Mouse (Mus musculus): ENCODE data around the gene Kmt5b.

The Kmt5b gene

GRCm38 (mm10) chr19:3768697-3769383 lies 1.6 kb downstream of the Kmt5b start:
- DNase-seq, result peak; percentile 92

GRCm38 (mm10) chr19:3769533-3769932 lies 2.3 kb downstream of the Kmt5b start:
- DNase-seq, result no peak

DNA sequence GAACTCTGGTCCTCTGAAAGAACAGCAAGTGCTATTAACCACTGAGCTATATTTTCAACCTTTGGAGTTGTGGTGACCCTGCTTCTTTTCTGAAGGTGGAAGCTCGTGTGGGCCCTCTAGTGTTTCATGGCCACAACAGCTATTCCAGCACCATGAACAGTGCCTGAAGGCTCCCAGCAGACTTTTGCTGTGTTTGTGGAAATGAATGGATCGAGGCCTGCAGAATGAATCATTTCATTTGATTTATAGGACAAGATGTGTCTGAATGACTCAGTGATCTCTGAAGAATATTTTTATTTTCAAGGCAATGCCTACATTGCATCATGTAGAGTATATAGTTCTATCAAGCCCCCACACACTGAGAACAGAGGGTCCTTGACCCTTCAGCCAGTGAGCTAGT lies 6.9 kb downstream of the Kmt5b start:
- no peak for DNase-seq

DNA sequence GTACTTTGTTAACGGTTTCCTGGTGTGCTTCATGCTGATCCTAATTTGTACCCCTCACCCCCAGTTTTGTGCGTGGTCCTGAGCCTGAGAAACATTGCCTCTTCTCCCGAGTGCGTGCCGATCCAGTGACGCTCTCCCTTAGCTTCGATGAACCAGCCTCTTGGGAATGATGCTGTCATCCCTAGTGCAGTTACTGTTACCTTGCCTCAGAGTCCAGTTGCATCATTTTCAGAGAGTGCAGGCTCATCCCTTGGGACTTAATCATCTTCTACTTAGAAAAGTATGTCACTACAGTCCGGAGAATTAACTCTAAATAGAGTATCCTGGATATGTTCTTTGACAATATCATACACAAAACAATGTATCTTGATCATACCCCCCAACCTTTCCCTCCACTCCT lies 11.5 kb downstream of the Kmt5b start:
- DNase-seq, result no peak

- DNase-seq, result no peak
Measured at GRCm38 (mm10) chr19:3790077-3790476, 22.9 kb downstream of the Kmt5b start.

DNA sequence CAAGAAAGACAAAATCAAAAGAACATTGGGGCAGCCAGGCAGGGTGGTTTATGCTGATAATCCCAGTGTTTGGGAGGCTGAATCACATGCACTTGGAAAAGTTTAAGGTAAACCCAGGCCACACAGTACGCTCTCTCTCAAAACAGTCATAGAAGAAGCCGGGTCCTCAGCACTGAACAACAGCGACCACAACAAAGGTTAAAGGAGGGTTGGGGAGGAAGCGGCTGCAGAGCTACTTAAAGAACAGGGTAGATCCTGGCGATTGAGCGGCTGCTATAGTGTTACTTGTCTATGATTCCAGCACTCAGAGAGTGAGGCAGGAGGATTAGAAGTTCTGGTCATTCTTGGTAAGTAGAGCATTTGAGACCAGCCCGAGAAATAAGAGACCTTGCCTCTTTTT lies 38.3 kb downstream of the Kmt5b start:
- DNase-seq, result no peak

DNA sequence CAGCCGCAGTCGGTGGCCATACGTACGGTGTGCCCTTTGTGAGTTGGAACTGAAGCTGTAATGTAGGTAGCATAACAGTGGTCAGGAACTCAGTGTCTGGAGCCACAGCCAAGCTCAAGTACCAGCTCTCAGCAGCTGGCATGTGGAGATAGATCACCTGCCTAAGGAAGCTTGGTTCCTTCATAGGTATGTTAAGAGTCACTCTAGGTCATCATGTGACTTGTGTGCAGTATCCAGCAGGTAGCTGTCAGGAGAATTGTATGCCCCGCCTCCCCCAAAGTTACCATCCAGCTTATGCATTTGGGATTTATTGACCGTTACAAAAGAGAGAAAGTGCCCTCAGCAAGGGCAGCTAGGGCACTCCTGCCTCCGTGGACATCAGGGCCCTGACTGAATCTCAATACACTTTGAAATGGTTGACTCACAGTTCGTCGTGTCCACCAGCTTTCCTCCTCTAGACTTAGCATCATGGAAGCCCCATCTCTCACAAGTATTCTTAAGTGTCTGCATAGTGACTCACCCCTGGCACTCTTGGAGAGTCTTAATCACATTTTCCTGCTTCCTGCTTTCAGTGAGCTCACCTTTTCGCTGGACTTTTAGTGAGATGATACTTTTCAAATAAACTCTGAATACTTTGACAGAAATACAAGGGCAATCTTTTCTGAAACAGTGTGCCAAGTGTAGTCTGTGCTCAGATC lies 43.5 kb downstream of the Kmt5b start:
- peak; percentile 65 for DNase-seq

DNA sequence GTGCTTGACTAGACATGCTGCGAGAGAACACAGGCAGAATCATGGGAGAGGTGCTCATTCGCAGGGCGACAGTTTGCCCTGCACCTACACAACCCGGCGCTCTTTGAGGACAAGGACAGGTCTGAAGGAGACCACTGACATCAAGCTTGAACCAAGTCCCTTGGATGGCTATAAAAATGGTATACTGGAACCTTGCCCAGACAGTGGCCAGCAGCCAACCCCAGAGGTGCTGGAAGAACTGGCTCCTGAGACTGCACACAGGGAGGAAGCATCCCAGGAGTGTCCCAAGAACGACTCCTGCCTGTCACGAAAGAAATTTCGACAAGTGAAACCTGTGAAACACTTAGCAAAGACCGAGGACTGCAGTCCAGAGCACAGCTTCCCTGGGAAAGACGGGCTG lies 47.2 kb downstream of the Kmt5b start:
- peak; percentile 72 for DNase-seq

DNA sequence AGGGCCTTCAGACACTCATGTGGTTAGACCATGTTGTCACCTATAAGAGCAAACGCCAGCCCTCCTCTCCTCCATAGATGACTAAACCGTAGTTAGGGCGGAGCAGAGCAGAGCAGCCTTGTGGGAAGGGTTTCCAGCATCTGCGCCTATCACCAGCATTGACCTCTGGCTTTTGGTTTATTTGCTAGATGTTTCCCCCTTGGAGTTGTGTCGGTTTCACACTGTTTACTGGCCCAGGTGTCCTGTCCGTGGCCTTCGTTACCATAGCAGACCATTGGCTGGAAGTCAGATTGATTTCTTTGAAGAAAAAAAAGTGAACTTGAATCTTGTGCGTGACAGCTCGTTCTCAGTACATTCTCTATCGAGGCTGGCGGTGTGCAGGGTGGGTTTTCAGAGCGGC lies 48.6 kb downstream of the Kmt5b start:
- no peak for DNase-seq

- no peak for DNase-seq
Measured at GRCm38 (mm10) chr19:3819080-3819479, 51.9 kb downstream of the Kmt5b start.

GRCm38 (mm10) chr19:3819899-3820444 lies 52.8 kb downstream of the Kmt5b start:
- no peak for DNase-seq

- no peak for DNase-seq
Measured at GRCm38 (mm10) chr19:3825044-3825443, 57.8 kb downstream of the Kmt5b start.

GRCm38 (mm10) chr19:3829863-3830262 lies 62.6 kb downstream of the Kmt5b start:
- no peak for DNase-seq

DNA sequence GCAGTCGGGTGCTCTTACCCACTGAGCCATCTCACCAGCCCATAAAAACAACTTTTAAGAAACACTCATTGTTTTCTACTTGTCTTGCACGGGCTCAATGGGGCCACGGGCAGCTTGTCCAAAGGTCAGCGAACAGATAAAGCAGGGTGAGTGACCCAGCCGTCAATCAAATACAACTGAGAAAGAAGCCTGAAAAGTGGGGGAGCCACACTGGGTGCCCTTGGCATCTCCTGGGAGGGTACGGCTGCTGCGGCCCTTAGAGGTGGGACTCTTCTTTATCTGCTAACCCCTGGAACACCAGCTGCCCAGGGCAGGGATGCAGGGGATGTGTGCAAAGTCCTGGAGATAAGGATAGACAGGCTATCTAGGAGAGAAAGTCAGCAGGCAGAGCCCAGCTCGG lies 64.5 kb downstream of the Kmt5b start:
- peak; percentile 74 for DNase-seq

- peak; percentile 95 for DNase-seq
Measured at GRCm38 (mm10) chr19:3832851-3833353, 65.7 kb downstream of the Kmt5b start.

- no peak for DNase-seq
Measured at GRCm38 (mm10) chr19:3834301-3834700, 67.1 kb downstream of the Kmt5b start.

- no peak for DNase-seq
Measured at GRCm38 (mm10) chr19:3836791-3837190, 69.6 kb downstream of the Kmt5b start.

- DNase-seq, result no peak
Measured at GRCm38 (mm10) chr19:3838931-3839330, 71.7 kb downstream of the Kmt5b start.

- DNase-seq, result no peak
Measured at GRCm38 (mm10) chr19:3839686-3840085, 72.5 kb downstream of the Kmt5b start.

DNA sequence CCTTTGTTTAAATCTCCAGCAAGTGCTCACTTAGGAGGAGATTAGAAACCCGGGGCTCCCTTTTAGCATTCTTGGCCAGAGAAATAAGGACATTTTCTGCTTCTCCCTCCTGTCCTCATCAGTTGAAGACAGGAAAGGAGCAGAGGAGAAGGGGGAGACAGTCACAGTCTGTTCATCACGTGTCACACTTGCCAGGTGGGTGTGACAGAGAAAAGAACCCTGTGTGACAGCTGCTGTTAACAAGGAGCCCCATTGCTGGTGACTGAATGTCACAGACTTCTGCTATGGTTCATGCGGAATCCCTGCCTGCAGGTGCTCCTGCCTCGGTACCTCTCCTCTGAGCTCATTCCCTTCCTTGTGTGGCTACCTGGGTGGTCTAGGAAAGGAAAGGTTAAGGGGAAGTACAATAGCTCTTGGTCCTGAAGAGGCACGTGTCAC lies 73.0 kb downstream of the Kmt5b start:
- DNase-seq, result no peak

DNA sequence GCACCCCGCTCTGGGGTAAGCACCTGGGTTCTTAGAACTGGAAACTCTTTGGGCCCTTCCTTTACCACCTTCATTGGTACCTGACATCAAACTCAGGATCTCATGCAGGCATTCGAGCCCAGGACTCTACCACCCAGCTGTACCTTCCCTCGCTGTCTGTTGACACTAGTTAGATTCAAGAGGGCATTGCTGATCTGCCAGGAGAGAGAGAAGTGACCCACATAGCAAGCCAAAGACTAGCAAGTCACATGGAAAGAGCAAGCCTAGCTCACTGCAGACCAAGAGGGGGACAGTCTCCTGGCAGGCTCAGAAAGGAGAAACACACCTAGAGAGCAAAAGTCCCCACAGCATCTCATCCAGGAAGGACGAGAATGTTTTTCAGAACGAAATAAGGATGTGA lies 73.5 kb downstream of the Kmt5b start:
- no peak for DNase-seq

DNA sequence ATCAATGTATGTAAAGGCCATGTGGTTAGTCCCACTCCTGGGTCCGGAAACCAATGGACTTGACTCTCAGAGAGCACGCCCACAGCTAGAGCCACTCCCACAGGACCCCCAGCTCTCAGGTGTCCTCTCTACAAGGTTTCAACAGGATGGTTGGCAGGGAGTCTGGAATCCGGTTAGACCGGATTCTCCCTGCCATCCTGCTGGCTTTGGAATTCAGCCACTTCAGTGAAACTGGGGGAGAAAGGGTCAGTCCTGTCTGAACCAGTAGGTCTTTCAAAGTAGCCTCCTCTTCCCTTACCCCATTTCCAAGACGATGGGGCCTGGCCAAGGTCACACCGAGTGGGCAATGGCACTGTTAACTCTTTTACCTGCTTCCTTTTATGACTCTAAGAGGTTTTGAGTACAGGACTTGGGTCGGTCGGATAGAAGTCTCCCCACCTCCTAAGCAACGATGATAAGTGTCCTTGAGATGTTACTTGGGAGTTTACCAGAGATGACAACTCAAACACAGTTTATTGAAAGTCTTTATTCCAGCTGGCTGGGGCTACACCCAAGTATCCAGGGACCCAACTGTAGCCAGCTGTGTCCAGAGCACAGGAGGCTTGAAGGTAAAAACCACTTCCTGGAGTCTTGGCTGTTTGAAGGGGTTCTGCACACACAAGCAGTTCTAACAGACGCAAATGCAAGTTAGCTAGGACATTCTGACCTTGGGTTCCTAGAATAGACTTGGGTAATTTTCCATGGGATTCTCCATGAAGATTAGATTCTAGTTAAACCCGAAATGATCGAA lies 75.3 kb downstream of the Kmt5b start:
- DNase-seq, result peak; percentile 90

GRCm38 (mm10) chr19:3843629-3844028 lies 76.4 kb downstream of the Kmt5b start:
- DNase-seq, result no peak
